Mouse (Mus musculus) E14TG2a.4 (cell line): ENCODE measurements around the gene Nup98.

Experiments used
- H3K27me3 ChIP-seq: 2 replicates; pipeline ENCODE4 v1.6.1; 2014; ENCODE audit warnings: low read length, control low read depth; ENCODE audit not compliant: insufficient read depth
- H3K36me3 ChIP-seq: 2 replicates; pipeline ENCODE4 v1.6.1; 2014; ENCODE audit warnings: low read length, control low read depth; ENCODE audit not compliant: insufficient read depth
- H3K4me1 ChIP-seq: replicated peaks from 2 replicates; pipeline ENCODE4 v1.6.1; 2014; ENCODE audit warnings: low read depth, low read length, control low read depth
- H3K4me3 ChIP-seq: replicated peaks from 2 replicates; pipeline ENCODE4 v1.5.1; 2014; ENCODE audit warnings: mild to moderate bottlenecking, low read length
- H3K9me3 ChIP-seq: 2 replicates; pipeline ENCODE4 v1.6.1; 2014; ENCODE audit warnings: low read length, control low read depth
- CTCF ChIP-seq: conservative IDR thresholded peaks from 2 replicates; pipeline ENCODE4 v1.5.1; 2014; ENCODE audit warnings: low read length
- NANOG ChIP-seq: IDR thresholded peaks from 2 replicates; pipeline ENCODE4 v1.6.1; 2014; ENCODE audit warnings: borderline replicate concordance, low read length, mixed read lengths
- POU5F1 ChIP-seq: IDR thresholded peaks from 2 replicates; pipeline ENCODE4 v1.6.1; 2014; ENCODE audit warnings: low read length, borderline replicate concordance

The Nup98 gene

GRCm38 (mm10) chr7:102102241-102102640 is 107.7 kb downstream of the Nup98 start:
- TF ChIP-seq CTCF (peak; percentile 8; the same call in 1 of the 2 replicates), POU5F1 (no peak), NANOG (no peak)
- Histone ChIP-seq H3K9me3 (no peaks in the 10 kb centered on the region), H3K4me1 (peaks cover 59% of the 10 kb centered on the region), H3K27me3 (peaks cover 39% of the 10 kb centered on the region), H3K36me3 (no peaks in the 10 kb centered on the region), H3K4me3 (peak overlapping the region; percentile 64)

GRCm38 (mm10) chr7:102101487-102101886 is 108.5 kb downstream of the Nup98 start, which contains the start of gene Art1:
Gene Art1, plus strand, starts transcription at chr7:102101743.
- no peaks in the 10 kb centered on the region for H3K36me3 ChIP-seq
- peak within 1 kb of the TSS; percentile 71 for H3K4me3 ChIP-seq
- H3K4me1 ChIP-seq: peaks cover 52% of the 10 kb centered on the region
- no peak for TF ChIP-seq POU5F1
- TF ChIP-seq NANOG: no peak
- no peaks in the 10 kb centered on the region for H3K9me3 ChIP-seq
- peaks cover 40% of the 10 kb centered on the region for H3K27me3 ChIP-seq

- H3K36me3 ChIP-seq: no peaks in the 10 kb centered on the region
- H3K9me3 ChIP-seq: no peaks in the 10 kb centered on the region
- TF ChIP-seq CTCF (no peak), POU5F1 (no peak), NANOG (no peak)
- H3K4me3 ChIP-seq: peak overlapping the region; percentile 71
- H3K27me3 ChIP-seq: peaks cover 38% of the 10 kb centered on the region
- peaks cover 46% of the 10 kb centered on the region for H3K4me1 ChIP-seq
Measured at GRCm38 (mm10) chr7:102100868-102101267, 109.1 kb downstream of the Nup98 start.

DNA sequence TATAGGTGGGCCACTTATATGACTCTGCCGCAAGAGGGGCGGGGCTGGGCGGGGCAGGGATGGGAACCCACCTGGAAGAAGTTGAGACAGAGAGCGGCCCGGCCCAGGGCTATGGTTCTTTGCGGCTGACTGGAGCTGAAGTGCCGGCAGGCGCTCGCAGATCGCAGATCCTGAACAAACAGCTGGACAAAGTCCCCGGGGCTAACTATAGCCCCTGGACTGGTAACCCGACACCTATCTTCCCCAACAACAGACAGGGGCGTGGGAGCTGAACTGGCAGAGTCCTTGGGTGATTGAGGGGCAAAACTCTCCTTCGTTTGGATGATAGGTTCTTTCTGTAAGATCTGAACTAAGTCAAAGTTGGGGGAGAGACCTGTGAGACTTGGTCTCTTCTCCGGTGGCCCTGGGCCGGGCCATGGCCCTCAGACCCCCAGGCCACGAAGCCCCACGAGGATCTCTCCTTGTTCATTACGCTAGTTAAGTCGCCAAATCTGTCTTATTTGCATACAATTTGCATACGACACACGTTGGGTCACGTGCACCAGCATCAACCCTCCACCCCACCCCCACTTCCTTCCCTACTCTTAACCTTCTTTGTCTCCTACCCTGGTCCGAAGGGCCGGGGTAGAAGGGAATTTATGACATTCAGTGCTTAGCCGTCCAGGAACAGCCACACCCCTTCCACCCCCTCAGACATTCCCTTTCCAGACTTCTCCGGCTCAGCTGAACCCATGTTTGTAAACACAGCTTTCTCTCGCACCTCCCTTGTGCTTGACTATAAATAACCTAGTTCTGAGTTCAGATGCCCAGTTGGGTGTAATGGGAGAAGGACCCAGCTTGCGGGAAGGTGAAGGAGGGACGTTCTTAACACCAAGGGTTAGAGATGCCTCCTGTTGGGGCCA is 110.0 kb downstream of the Nup98 start:
- no peaks in the 10 kb centered on the region for H3K9me3 ChIP-seq
- TF ChIP-seq POU5F1: no peak
- TF ChIP-seq NANOG: no peak
- TF ChIP-seq CTCF: no peak
- peaks cover 44% of the 10 kb centered on the region for H3K27me3 ChIP-seq
- peak overlapping the region; percentile 71 for H3K4me3 ChIP-seq
- H3K36me3 ChIP-seq: no peaks in the 10 kb centered on the region
- peaks cover 53% of the 10 kb centered on the region for H3K4me1 ChIP-seq

DNA sequence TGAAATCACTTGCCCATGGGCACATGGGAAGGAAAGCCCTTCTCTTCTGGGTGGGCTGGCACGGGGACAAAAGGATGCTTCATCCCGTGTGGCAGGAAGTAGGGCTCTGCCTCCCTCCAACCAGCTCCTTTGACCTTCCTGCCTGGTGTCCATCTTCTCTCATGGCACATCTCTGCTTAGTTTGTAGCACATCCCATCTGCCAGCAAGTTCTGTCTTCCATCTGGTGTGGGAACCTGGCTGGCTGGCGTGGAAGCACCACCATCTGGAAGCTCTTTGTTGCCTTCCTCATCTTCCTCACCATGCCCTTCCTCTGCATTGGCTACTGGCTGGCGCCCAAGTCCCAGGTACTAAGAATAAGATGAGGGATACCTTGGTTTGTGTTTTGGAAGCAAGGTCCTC is 122.6 kb downstream of the Nup98 start:
- Histone ChIP-seq H3K4me3 (no peak overlapping the region), H3K27me3 (peaks cover 45% of the 10 kb centered on the region), H3K9me3 (no peaks in the 10 kb centered on the region), H3K4me1 (peaks cover 26% of the 10 kb centered on the region), H3K36me3 (peaks cover 14% of the 10 kb centered on the region)
- TF ChIP-seq POU5F1: no peak

DNA sequence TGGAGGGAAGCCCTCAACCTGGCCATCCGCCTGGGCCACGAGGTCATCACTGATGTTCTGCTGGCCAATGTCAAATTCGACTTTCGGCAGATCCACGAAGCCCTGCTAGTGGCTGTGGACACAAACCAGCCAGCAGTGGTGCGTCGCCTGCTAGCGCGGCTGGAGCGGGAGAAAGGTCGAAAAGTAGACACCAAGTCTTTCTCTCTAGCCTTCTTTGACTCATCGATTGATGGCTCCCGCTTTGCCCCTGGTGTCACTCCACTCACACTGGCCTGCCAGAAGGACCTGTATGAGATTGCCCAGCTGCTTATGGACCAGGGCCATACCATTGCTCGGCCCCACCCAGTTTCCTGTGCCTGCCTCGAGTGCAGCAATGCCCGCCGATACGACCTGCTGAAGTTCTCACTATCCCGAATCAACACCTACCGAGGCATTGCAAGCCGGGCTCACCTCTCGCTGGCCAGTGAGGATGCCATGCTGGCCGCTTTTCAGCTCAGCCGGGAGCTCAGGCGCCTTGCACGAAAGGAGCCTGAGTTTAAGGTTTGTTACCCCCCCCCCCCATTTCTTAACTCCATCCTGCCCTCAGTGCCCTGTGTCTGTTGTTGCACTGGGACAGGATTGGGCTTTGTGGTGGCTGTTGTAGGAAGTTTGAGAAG is 125.8 kb downstream of the Nup98 start:
- H3K27me3 ChIP-seq: peaks cover 35% of the 10 kb centered on the region
- H3K4me1 ChIP-seq: peaks cover 23% of the 10 kb centered on the region
- peak overlapping the region; percentile 59 for H3K4me3 ChIP-seq
- no peaks in the 10 kb centered on the region for H3K9me3 ChIP-seq
- TF ChIP-seq NANOG: no peak
- TF ChIP-seq POU5F1: no peak
- TF ChIP-seq CTCF: no peak
- H3K36me3 ChIP-seq: peaks cover 45% of the 10 kb centered on the region

GRCm38 (mm10) chr7:102082816-102083215 is 127.2 kb downstream of the Nup98 start, which contains the start of gene Trpc2:
Gene Trpc2, plus strand, starts transcription at chr7:102083116.
- Histone ChIP-seq H3K27me3 (peaks cover 32% of the 10 kb centered on the region), H3K9me3 (no peaks in the 10 kb centered on the region), H3K4me3 (peak within 1 kb of the TSS; percentile 59), H3K36me3 (peaks cover 57% of the 10 kb centered on the region), H3K4me1 (peaks cover 23% of the 10 kb centered on the region)
- TF ChIP-seq NANOG (no peak), POU5F1 (no peak), CTCF (no peak)

- peaks cover 24% of the 10 kb centered on the region for H3K27me3 ChIP-seq
- H3K4me3 ChIP-seq: no peak overlapping the region
- TF ChIP-seq CTCF (no peak), POU5F1 (no peak), NANOG (no peak)
- no peaks in the 10 kb centered on the region for H3K9me3 ChIP-seq
- peaks cover 23% of the 10 kb centered on the region for H3K4me1 ChIP-seq
- H3K36me3 ChIP-seq: peaks cover 66% of the 10 kb centered on the region
Measured at GRCm38 (mm10) chr7:102081784-102082183, 128.2 kb downstream of the Nup98 start.
